Mouse (Mus musculus): Measurements from ENCODE around the gene Tubgcp2. TPM values are rescaled to one million over a fixed set of nuclear protein-coding genes. Genes with fewer than 3 reads are reported as not detected.

The Tubgcp2 gene
- polyA plus RNA-seq, 1 experiment from 2014 or later = 75.6 TPM

GRCm38 (mm10) chr7:139993532-139993931 is 42.9 kb downstream of the Tubgcp2 start:
- Histone ChIP-seq H3K9me3 (no peaks in the 10 kb centered on the region), H3K4me3 (replicated peaks) (no peak overlapping the region), H3K9ac (no peak overlapping the region), H3K36me3 (replicated peaks) (peaks cover 34% of the 10 kb centered on the region), H3K4me1 (no peaks in the 10 kb centered on the region), H3K27ac (no peak overlapping the region), H3K4me2 (no peak overlapping the region), H3K27me3 (no peaks in the 10 kb centered on the region)
- ATAC-seq (ENCODE audit: low FRiP score) = no peak
- 92% methylated on average over 6 of the region's 6 CpGs for WGBS

GRCm38 (mm10) chr7:139992406-139992805 is 44.1 kb downstream of the Tubgcp2 start, which contains the start of gene Adam8:
Gene Adam8 (minus strand): TSS chr7:139992562.
- ATAC-seq (ENCODE audit: low FRiP score) = peak; percentile 62; the same call in 1 of the 2 replicates
- no peaks in the 10 kb centered on the region for H3K4me1 ChIP-seq
- H3K9me3 ChIP-seq = no peaks in the 10 kb centered on the region
- H3K4me3 ChIP-seq (replicated peaks) = no peak within 1 kb of the TSS
- H3K36me3 ChIP-seq (replicated peaks) = peaks cover 23% of the 10 kb centered on the region
- H3K27ac ChIP-seq = no peak within 1 kb of the TSS
- WGBS = 28% methylated on average over 7 of the region's 7 CpGs
- no peak within 1 kb of the TSS for H3K4me2 ChIP-seq
- H3K9ac ChIP-seq = no peak within 1 kb of the TSS
- H3K27me3 ChIP-seq = no peaks in the 10 kb centered on the region

GRCm38 (mm10) chr7:139990864-139991394 is 45.5 kb downstream of the Tubgcp2 start:
- Histone ChIP-seq H3K4me3 (replicated peaks) (no peak overlapping the region), H3K4me2 (no peak overlapping the region), H3K9ac (no peak overlapping the region), H3K36me3 (replicated peaks) (peaks cover 12% of the 10 kb centered on the region), H3K27me3 (no peaks in the 10 kb centered on the region), H3K9me3 (no peaks in the 10 kb centered on the region), H3K27ac (no peak overlapping the region), H3K4me1 (no peaks in the 10 kb centered on the region)
- no peak for ATAC-seq (ENCODE audit: low FRiP score)
- 74% methylated on average over 8 of the region's 8 CpGs for WGBS

GRCm38 (mm10) chr7:139988272-139988671 is 48.2 kb downstream of the Tubgcp2 start:
- WGBS = 92% methylated on average over 9 of the region's 9 CpGs
- H3K36me3 ChIP-seq (replicated peaks) = peaks cover 7% of the 10 kb centered on the region; the same call in 1 of the 2 replicates
- H3K4me1 ChIP-seq = no peaks in the 10 kb centered on the region
- no peak overlapping the region for H3K4me2 ChIP-seq
- no peaks in the 10 kb centered on the region for H3K9me3 ChIP-seq
- no peak overlapping the region for H3K9ac ChIP-seq
- no peak overlapping the region for H3K27ac ChIP-seq
- H3K27me3 ChIP-seq = no peaks in the 10 kb centered on the region
- no peak overlapping the region for H3K4me3 ChIP-seq (replicated peaks)
- no peak for ATAC-seq (ENCODE audit: low FRiP score)

- Histone ChIP-seq H3K9ac (no peak overlapping the region), H3K27ac (no peak overlapping the region)
- WGBS = 97% methylated on average over 11 of the region's 11 CpGs
Observed at GRCm38 (mm10) chr7:139984505-139984904, 52.0 kb downstream of the Tubgcp2 start.

GRCm38 (mm10) chr7:139982058-139982457 is 54.4 kb downstream of the Tubgcp2 start:
- no peak overlapping the region for H3K4me3 ChIP-seq (replicated peaks)
- H3K4me2 ChIP-seq = no peak overlapping the region
- no peaks in the 10 kb centered on the region for H3K9me3 ChIP-seq
- WGBS = 86% methylated on average over 11 of the region's 11 CpGs
- peaks cover 21% of the 10 kb centered on the region for H3K27me3 ChIP-seq
- H3K4me1 ChIP-seq = peaks cover 10% of the 10 kb centered on the region
- no peak for ATAC-seq (ENCODE audit: low FRiP score)
- H3K36me3 ChIP-seq (replicated peaks) = peaks cover 7% of the 10 kb centered on the region
- no peak overlapping the region for H3K9ac ChIP-seq
- H3K27ac ChIP-seq = no peak overlapping the region

More at GRCm38 (mm10) chr7:139984505-139984904, 52.0 kb downstream of the Tubgcp2 start:
- Histone ChIP-seq H3K9me3 (no peaks in the 10 kb centered on the region), H3K36me3 (replicated peaks) (peaks cover 7% of the 10 kb centered on the region), H3K4me3 (replicated peaks) (no peak overlapping the region), H3K4me1 (no peaks in the 10 kb centered on the region), H3K4me2 (no peak overlapping the region), H3K27me3 (peaks cover 7% of the 10 kb centered on the region; the same call in 1 of the 2 replicates)
- no peak for ATAC-seq (ENCODE audit: low FRiP score)

- H3K4me2 ChIP-seq = no peak overlapping the region
- no peaks in the 10 kb centered on the region for H3K9me3 ChIP-seq
- H3K36me3 ChIP-seq (replicated peaks) = peaks cover 4% of the 10 kb centered on the region
- no peak for ATAC-seq (ENCODE audit: low FRiP score)
- no peak overlapping the region for H3K9ac ChIP-seq
- H3K27ac ChIP-seq = no peak overlapping the region
- peaks cover 10% of the 10 kb centered on the region for H3K4me1 ChIP-seq
- WGBS = 54% methylated on average over 3 of the region's 3 CpGs
- no peak overlapping the region for H3K4me3 ChIP-seq (replicated peaks)
- peaks cover 32% of the 10 kb centered on the region for H3K27me3 ChIP-seq
Observed at GRCm38 (mm10) chr7:139980778-139981177, 55.7 kb downstream of the Tubgcp2 start.

- Histone ChIP-seq H3K9me3 (no peaks in the 10 kb centered on the region), H3K4me3 (replicated peaks) (peak overlapping the region; percentile 61), H3K4me1 (peaks cover 10% of the 10 kb centered on the region), H3K27me3 (peaks cover 40% of the 10 kb centered on the region), H3K4me2 (peak overlapping the region; percentile 92), H3K27ac (no peak overlapping the region), H3K36me3 (replicated peaks) (no peaks in the 10 kb centered on the region; the same call in 1 of the 2 replicates), H3K9ac (peak overlapping the region; percentile 68; the same call in 1 of the 2 replicates)
- peak; percentile 56 for ATAC-seq (ENCODE audit: low FRiP score)
- WGBS = 48% methylated on average over 13 of the region's 13 CpGs
Observed at GRCm38 (mm10) chr7:139979011-139979719, 57.3 kb downstream of the Tubgcp2 start.

GRCm38 (mm10) chr7:139978278-139978892 is 58.1 kb downstream of the Tubgcp2 start, which contains the start of gene 6430531B16Rik:
Gene 6430531B16Rik (minus strand): TSS chr7:139978755.
- peak; percentile 96 for ATAC-seq (ENCODE audit: low FRiP score)
- Histone ChIP-seq H3K36me3 (replicated peaks) (no peaks in the 10 kb centered on the region; the same call in 1 of the 2 replicates), H3K4me3 (replicated peaks) (peak within 1 kb of the TSS; percentile 61), H3K9ac (peak within 1 kb of the TSS; percentile 68), H3K27ac (peak within 1 kb of the TSS; percentile 13; the same call in 1 of the 2 replicates), H3K27me3 (peaks cover 42% of the 10 kb centered on the region), H3K9me3 (no peaks in the 10 kb centered on the region), H3K4me1 (peaks cover 10% of the 10 kb centered on the region), H3K4me2 (peak within 1 kb of the TSS; percentile 92)
- 2% methylated on average over 32 of the region's 32 CpGs for WGBS

- Histone ChIP-seq H3K27me3 (peaks cover 55% of the 10 kb centered on the region), H3K27ac (no peak overlapping the region), H3K4me3 (replicated peaks) (no peak overlapping the region), H3K9me3 (no peaks in the 10 kb centered on the region), H3K4me2 (no peak overlapping the region), H3K4me1 (peaks cover 10% of the 10 kb centered on the region), H3K36me3 (replicated peaks) (no peaks in the 10 kb centered on the region), H3K9ac (no peak overlapping the region)
- no peak for ATAC-seq (ENCODE audit: low FRiP score)
- WGBS = 54% methylated on average over 5 of the region's 5 CpGs
Observed at GRCm38 (mm10) chr7:139975471-139975870, 61.0 kb downstream of the Tubgcp2 start.

GRCm38 (mm10) chr7:139974307-139974706 is 62.2 kb downstream of the Tubgcp2 start:
- H3K4me1 ChIP-seq = peaks cover 14% of the 10 kb centered on the region
- H3K9me3 ChIP-seq = no peaks in the 10 kb centered on the region
- peaks cover 47% of the 10 kb centered on the region for H3K27me3 ChIP-seq
- H3K36me3 ChIP-seq (replicated peaks) = no peaks in the 10 kb centered on the region
- no peak overlapping the region for H3K4me2 ChIP-seq
- ATAC-seq (ENCODE audit: low FRiP score) = no peak
- no peak overlapping the region for H3K27ac ChIP-seq
- H3K9ac ChIP-seq = no peak overlapping the region
- no peak overlapping the region for H3K4me3 ChIP-seq (replicated peaks)
- 87% methylated on average over 10 of the region's 10 CpGs for WGBS

- no peaks in the 10 kb centered on the region for H3K36me3 ChIP-seq (replicated peaks)
- peaks cover 52% of the 10 kb centered on the region for H3K27me3 ChIP-seq
- H3K9ac ChIP-seq = no peak overlapping the region
- H3K27ac ChIP-seq = no peak overlapping the region
- H3K4me2 ChIP-seq = no peak overlapping the region
- ATAC-seq (ENCODE audit: low FRiP score) = no peak
- no peak overlapping the region for H3K4me3 ChIP-seq (replicated peaks)
- H3K4me1 ChIP-seq = peaks cover 6% of the 10 kb centered on the region
- H3K9me3 ChIP-seq = no peaks in the 10 kb centered on the region
Observed at GRCm38 (mm10) chr7:139972923-139973331, 63.5 kb downstream of the Tubgcp2 start.
